Mouse (Mus musculus): ENCODE data around the gene Timm17a. TPM values are rescaled to one million over a fixed set of nuclear protein-coding genes. Genes with fewer than 3 reads are reported as not detected.
A peak's percentile ranks its signal among the peaks of the same experiment; 100 is the strongest.

Gene Timm17a
- polyA plus RNA-seq, 1 experiment from 2014 or later: 234 TPM

DNA sequence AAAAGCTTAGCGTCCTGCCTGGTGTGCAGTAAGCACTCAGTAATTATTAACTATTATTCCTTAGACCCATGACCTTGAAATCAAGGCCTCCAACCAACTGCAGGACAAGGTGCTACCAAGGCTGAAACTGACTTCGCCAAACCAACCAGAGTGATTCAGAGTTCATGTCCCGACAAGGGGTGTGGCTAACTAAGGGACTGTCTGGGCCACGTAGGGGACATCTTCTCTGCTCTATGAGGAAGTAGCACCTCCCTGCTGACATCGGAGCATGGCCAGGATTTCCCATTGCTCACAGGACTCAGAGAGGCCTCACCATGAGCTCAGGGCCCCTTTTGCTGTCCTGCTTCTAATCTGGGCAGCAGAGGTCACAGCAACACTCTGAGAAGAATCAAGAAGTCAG is 47.7 kb downstream of the Timm17a start:
- Histone ChIP-seq H3K9me3 (ENCODE audit: control insufficient read depth, low read length) (no peaks in the 10 kb centered on the region), H3K27me3 (replicated peaks; ENCODE audit: control insufficient read depth, insufficient read depth, low read length) (no peaks in the 10 kb centered on the region), H3K4me2 (ENCODE audit: low read length) (no peak overlapping the region), H3K9ac (ENCODE audit: low read length) (no peak overlapping the region), H3K4me3 (ENCODE audit: low read depth, low read length) (no peak overlapping the region), H3K27ac (ENCODE audit: low read depth) (peak overlapping the region; percentile 60; the same call in 1 of the 2 replicates), H3K36me3 (ENCODE audit: control insufficient read depth, insufficient read depth, low read length) (peaks cover 71% of the 10 kb centered on the region), H3K4me1 (replicated peaks; ENCODE audit: control insufficient read depth, insufficient read depth, low read length) (no peaks in the 10 kb centered on the region)
- WGBS: 63% methylated on average over 5 of the region's 5 CpGs
- no peak for DNase-seq (ENCODE audit: low spot score)
- ATAC-seq (replicated peaks; ENCODE audit: low FRiP score, low TSS enrichment, low read depth): peak; percentile 31; the same call in 1 of the 2 replicates

DNA sequence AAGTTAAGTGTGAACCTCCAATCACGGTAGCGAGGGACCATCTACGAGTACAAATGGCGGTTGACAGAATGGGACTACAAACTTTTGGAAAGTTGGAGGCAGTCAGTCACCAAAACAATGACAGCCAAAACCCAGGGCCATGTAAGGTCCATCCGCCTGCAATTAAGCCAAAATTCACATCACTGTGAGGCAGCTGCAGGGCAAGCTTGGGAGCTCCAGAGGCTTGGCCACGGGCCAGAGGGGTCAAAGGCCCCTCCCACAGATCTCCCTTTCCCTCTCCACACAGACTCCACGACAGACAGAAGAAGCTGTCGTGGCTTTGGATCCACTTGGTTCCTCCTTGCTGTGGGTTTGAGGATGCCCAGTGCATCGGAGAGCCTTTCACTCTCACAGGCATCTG is 50.3 kb downstream of the Timm17a start:
- Histone ChIP-seq H3K36me3 (ENCODE audit: control insufficient read depth, insufficient read depth, low read length) (peaks cover 62% of the 10 kb centered on the region), H3K27me3 (replicated peaks; ENCODE audit: control insufficient read depth, insufficient read depth, low read length) (no peaks in the 10 kb centered on the region), H3K4me2 (ENCODE audit: low read length) (no peak overlapping the region), H3K9me3 (ENCODE audit: control insufficient read depth, low read length) (no peaks in the 10 kb centered on the region), H3K27ac (ENCODE audit: low read depth) (no peak overlapping the region), H3K4me3 (ENCODE audit: low read depth, low read length) (no peak overlapping the region), H3K9ac (ENCODE audit: low read length) (no peak overlapping the region), H3K4me1 (replicated peaks; ENCODE audit: control insufficient read depth, insufficient read depth, low read length) (peaks cover 12% of the 10 kb centered on the region)
- WGBS: 81% methylated on average over 9 of the region's 9 CpGs
- no peak for DNase-seq (ENCODE audit: low spot score)
- ATAC-seq (replicated peaks; ENCODE audit: low FRiP score, low TSS enrichment, low read depth): no peak

DNA sequence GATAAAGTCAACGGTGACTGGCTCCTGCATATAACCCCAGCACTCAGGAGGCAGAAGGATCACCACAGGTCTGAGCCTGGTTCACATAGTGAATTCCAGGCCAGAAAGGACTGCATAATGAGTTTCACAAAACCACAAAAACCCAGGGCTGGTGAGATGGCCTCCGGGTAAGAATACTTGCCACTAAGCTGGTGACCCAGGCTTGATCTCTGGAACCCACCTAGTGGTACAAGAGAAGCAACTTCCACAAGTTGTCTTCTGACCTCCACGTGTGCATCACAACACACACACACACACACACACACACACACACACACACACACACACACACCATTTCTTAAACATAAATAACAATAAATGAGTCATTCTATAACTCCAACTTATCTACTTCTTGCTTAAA is 51.2 kb downstream of the Timm17a start:
- DNase-seq (ENCODE audit: low spot score): no peak
- Histone ChIP-seq H3K4me1 (replicated peaks; ENCODE audit: control insufficient read depth, insufficient read depth, low read length) (peaks cover 12% of the 10 kb centered on the region), H3K36me3 (ENCODE audit: control insufficient read depth, insufficient read depth, low read length) (peaks cover 52% of the 10 kb centered on the region), H3K9me3 (ENCODE audit: control insufficient read depth, low read length) (no peaks in the 10 kb centered on the region), H3K4me3 (ENCODE audit: low read depth, low read length) (no peak overlapping the region), H3K27me3 (replicated peaks; ENCODE audit: control insufficient read depth, insufficient read depth, low read length) (no peaks in the 10 kb centered on the region), H3K4me2 (ENCODE audit: low read length) (no peak overlapping the region), H3K9ac (ENCODE audit: low read length) (no peak overlapping the region), H3K27ac (ENCODE audit: low read depth) (no peak overlapping the region)
- 94% methylated on average over 3 of the region's 3 CpGs for WGBS
- ATAC-seq (replicated peaks; ENCODE audit: low FRiP score, low TSS enrichment, low read depth): no peak

DNA sequence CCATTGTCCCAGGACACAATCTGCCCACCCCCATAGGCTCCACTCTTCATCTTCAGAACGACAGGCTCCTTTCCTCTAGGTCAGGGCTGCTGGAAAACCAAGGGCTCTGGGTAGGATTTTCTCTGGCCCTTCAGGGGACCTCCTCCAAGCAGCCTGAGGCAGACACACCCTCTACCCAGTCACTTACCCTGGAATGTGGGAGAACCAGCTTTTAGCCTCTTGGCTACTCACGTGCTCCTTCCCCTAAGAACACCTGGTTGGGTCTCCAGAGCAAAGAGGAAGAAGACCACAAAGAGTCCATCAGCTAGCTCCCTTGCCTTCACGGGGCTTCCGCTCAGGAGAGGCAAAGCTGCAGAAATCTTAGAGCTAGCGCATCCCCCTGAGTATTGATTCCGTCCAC is 52.6 kb downstream of the Timm17a start:
- 57% methylated on average over 6 of the region's 6 CpGs for WGBS
- Histone ChIP-seq H3K36me3 (ENCODE audit: control insufficient read depth, insufficient read depth, low read length) (peaks cover 38% of the 10 kb centered on the region), H3K27ac (ENCODE audit: low read depth) (peak overlapping the region; percentile 43), H3K4me1 (replicated peaks; ENCODE audit: control insufficient read depth, insufficient read depth, low read length) (peaks cover 12% of the 10 kb centered on the region), H3K9ac (ENCODE audit: low read length) (no peak overlapping the region), H3K27me3 (replicated peaks; ENCODE audit: control insufficient read depth, insufficient read depth, low read length) (no peaks in the 10 kb centered on the region), H3K4me2 (ENCODE audit: low read length) (no peak overlapping the region), H3K4me3 (ENCODE audit: low read depth, low read length) (no peak overlapping the region), H3K9me3 (ENCODE audit: control insufficient read depth, low read length) (no peaks in the 10 kb centered on the region)
- ATAC-seq (replicated peaks; ENCODE audit: low FRiP score, low TSS enrichment, low read depth): peak; percentile 16; the same call in 1 of the 2 replicates
- DNase-seq (ENCODE audit: low spot score): no peak

DNA sequence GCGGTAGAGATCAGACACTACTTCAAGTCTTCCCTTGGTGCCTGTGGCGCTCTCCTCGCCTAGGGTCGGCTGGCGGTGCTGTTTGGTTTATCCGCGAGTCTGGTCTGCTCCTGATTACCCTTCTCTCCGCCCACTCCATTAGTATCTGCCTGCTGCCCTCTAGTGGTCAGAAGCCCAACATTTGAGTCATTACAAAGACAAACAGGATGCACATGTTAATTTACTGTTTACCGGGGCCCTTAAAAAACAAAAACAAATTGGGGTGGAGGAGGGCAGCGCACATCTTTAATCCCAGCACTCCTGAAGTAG is 54.5 kb downstream of the Timm17a start:
- Histone ChIP-seq H3K4me3 (ENCODE audit: low read depth, low read length) (peak overlapping the region; percentile 34), H3K27ac (ENCODE audit: low read depth) (peak overlapping the region; percentile 78), H3K9ac (ENCODE audit: low read length) (peak overlapping the region; percentile 39; the same call in 1 of the 2 replicates), H3K27me3 (replicated peaks; ENCODE audit: control insufficient read depth, insufficient read depth, low read length) (no peaks in the 10 kb centered on the region), H3K4me1 (replicated peaks; ENCODE audit: control insufficient read depth, insufficient read depth, low read length) (peaks cover 12% of the 10 kb centered on the region), H3K9me3 (ENCODE audit: control insufficient read depth, low read length) (no peaks in the 10 kb centered on the region), H3K36me3 (ENCODE audit: control insufficient read depth, insufficient read depth, low read length) (peaks cover 26% of the 10 kb centered on the region), H3K4me2 (ENCODE audit: low read length) (peak overlapping the region; percentile 53)
- WGBS: 1% methylated on average over 10 of the region's 10 CpGs
- ATAC-seq (replicated peaks; ENCODE audit: low FRiP score, low TSS enrichment, low read depth) (peak; percentile 69), DNase-seq (ENCODE audit: low spot score) (peak; percentile 92)

DNA sequence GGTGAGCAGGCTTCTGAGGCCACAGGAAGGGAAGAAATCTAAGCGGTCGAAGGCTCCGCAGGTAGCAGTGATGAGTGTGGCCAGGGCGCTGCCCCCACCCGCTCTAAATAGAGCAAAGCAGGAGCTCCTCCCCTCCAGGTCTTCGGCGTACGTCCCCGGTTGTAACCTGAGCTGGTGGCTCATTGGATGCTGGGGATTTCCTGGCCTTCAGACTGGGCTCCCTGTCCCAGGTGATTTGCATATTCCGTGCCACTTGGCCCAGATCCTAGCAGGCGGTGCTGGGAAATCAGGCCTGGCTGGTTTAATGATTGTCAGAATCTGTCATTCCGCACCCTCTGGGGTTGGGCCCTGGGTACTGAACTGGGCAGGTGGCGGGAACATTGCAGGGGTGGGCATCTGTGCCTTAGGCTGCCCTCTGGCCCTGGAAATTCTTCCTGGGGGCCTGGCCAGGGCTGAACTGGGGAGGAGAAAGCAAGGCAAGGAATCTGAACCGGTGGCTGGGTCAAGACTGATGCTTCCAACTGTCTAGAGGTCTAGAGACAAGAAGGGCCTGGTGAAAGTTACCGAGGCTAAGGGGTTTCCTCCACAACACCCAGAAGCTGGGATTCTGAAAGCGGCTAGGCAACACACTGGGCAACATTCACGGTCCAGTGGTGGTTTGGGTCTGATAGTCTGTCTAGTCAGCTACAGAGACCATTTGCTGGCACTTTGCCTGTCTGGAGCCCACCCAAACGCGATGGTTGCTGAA is 55.0 kb downstream of the Timm17a start, which contains the start of gene Elf3:
TSS of gene Elf3 (minus strand) at position 189 of the 748 bp plus-strand sequence.
- H3K4me3 ChIP-seq (ENCODE audit: low read depth, low read length): peak within 1 kb of the TSS; percentile 34
- 8% methylated on average over 19 of the region's 19 CpGs for WGBS

DNA sequence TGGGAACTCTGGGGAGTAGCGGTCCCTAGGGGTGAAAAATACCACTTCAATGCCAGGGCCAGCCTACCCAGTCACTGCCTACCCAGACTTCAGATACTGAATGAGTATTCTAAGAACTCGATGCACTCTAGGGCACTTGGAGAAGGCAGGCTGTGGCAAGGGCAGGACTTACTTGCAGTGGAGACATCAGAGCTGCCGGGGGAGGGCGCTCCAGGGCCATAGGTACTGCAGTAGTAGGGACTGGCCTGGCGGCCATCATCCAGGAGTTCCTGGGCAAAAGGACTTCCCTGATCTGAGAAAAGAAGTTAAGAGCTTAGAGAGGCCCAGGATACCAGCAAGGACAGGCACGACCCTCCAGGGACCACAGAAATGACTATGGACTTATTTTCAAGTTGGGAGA is 57.3 kb downstream of the Timm17a start:
- Histone ChIP-seq H3K27ac (ENCODE audit: low read depth) (no peak overlapping the region), H3K9ac (ENCODE audit: low read length) (peak overlapping the region; percentile 39), H3K27me3 (replicated peaks; ENCODE audit: control insufficient read depth, insufficient read depth, low read length) (no peaks in the 10 kb centered on the region), H3K4me3 (ENCODE audit: low read depth, low read length) (peak overlapping the region; percentile 34), H3K9me3 (ENCODE audit: control insufficient read depth, low read length) (no peaks in the 10 kb centered on the region), H3K36me3 (ENCODE audit: control insufficient read depth, insufficient read depth, low read length) (peaks cover 6% of the 10 kb centered on the region; the same call in 1 of the 2 replicates), H3K4me1 (replicated peaks; ENCODE audit: control insufficient read depth, insufficient read depth, low read length) (peaks cover 12% of the 10 kb centered on the region), H3K4me2 (ENCODE audit: low read length) (peak overlapping the region; percentile 46)
- WGBS: 66% methylated on average over 6 of the region's 6 CpGs
- ATAC-seq (replicated peaks; ENCODE audit: low FRiP score, low TSS enrichment, low read depth): no peak
- DNase-seq (ENCODE audit: low spot score): peak; percentile 71

More for the DNA sequence above, 55.0 kb downstream of the Timm17a start, which contains the start of gene Elf3:
- Histone ChIP-seq H3K9ac (ENCODE audit: low read length) (peak within 1 kb of the TSS; percentile 39), H3K27me3 (replicated peaks; ENCODE audit: control insufficient read depth, insufficient read depth, low read length) (no peaks in the 10 kb centered on the region), H3K27ac (ENCODE audit: low read depth) (peak within 1 kb of the TSS; percentile 78), H3K4me2 (ENCODE audit: low read length) (peak within 1 kb of the TSS; percentile 53), H3K4me1 (replicated peaks; ENCODE audit: control insufficient read depth, insufficient read depth, low read length) (peaks cover 12% of the 10 kb centered on the region), H3K36me3 (ENCODE audit: control insufficient read depth, insufficient read depth, low read length) (peaks cover 21% of the 10 kb centered on the region), H3K9me3 (ENCODE audit: control insufficient read depth, low read length) (no peaks in the 10 kb centered on the region)
- ATAC-seq (replicated peaks; ENCODE audit: low FRiP score, low TSS enrichment, low read depth) (peak; percentile 88), DNase-seq (ENCODE audit: low spot score) (peak; percentile 85)

DNA sequence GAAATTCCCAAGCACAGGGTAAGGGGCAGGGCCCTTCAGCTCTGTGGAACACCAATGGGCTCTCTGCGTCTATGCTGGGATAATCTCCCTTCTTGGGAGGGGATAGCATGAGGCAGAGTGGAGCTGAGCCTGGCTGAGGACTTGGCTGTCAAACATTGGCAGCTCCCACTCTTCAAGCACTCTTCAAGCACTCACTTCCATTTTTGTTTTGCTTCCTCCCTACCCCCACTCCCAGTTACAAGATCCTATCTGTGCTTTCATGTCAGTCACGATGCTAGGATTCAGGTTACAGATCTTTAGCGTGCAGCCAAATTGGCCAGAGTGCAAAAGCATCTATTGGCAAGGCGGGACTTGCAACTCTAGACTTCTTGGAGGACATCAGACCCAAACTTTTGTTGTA is 60.7 kb downstream of the Timm17a start:
- H3K27me3 ChIP-seq (replicated peaks; ENCODE audit: control insufficient read depth, insufficient read depth, low read length): 0 out of 2 replicates have a peak, but pooled peaks cover 7% of the 10 kb centered on the region
- H3K4me3 ChIP-seq (ENCODE audit: low read depth, low read length): no peak overlapping the region
- no peak for DNase-seq (ENCODE audit: low spot score)
- WGBS: 38% methylated on average over 4 of the region's 4 CpGs
- 0 out of 2 replicates have a peak, but pooled peaks cover 4% of the 10 kb centered on the region for H3K4me1 ChIP-seq (replicated peaks; ENCODE audit: control insufficient read depth, insufficient read depth, low read length)
- H3K9ac ChIP-seq (ENCODE audit: low read length): no peak overlapping the region
- peaks cover 6% of the 10 kb centered on the region; the same call in 1 of the 2 replicates for H3K36me3 ChIP-seq (ENCODE audit: control insufficient read depth, insufficient read depth, low read length)
- ATAC-seq (replicated peaks; ENCODE audit: low FRiP score, low TSS enrichment, low read depth): no peak
- no peak overlapping the region for H3K27ac ChIP-seq (ENCODE audit: low read depth)
- H3K4me2 ChIP-seq (ENCODE audit: low read length): peak overlapping the region; percentile 46; the same call in 1 of the 2 replicates
- H3K9me3 ChIP-seq (ENCODE audit: control insufficient read depth, low read length): no peaks in the 10 kb centered on the region

Measured in intestine, embryonic 14.5 days (tissue).